Mouse (Mus musculus) kidney, embryonic 15.5 days (tissue): ENCODE results near the gene Pbp2. TPM values are rescaled to one million over a fixed set of nuclear protein-coding genes. Genes with fewer than 3 reads are reported as not detected.

Source experiments
- ATAC-seq: fragments of 200-750 bp; cut with Nextera tagmentation; replicated peaks from 2 replicates; pipeline ENCODE4 v1.8.0; 2017; ENCODE audit warnings: moderate TSS enrichment; ENCODE audit not compliant: low FRiP score
- H3K27ac ChIP-seq: fragments of 300-500 bp; sonication (generic); 2 replicates; pipeline ENCODE4 v1.5.1; 2015; ENCODE audit warnings: mild to moderate bottlenecking, inconsistent platforms
- H3K27me3 ChIP-seq: fragments of 300-500 bp; sonication (generic); 2 replicates; pipeline ENCODE4 v1.6.1; 2015; ENCODE audit warnings: inconsistent platforms
- H3K36me3 ChIP-seq: fragments of 300-500 bp; sonication (generic); 2 replicates; pipeline ENCODE4 v1.6.1; 2015; ENCODE audit warnings: inconsistent platforms
- H3K4me1 ChIP-seq: fragments of 300-500 bp; sonication (generic); 2 replicates; pipeline ENCODE4 v1.6.1; 2015; ENCODE audit warnings: inconsistent platforms
- H3K4me2 ChIP-seq: fragments of 300-500 bp; sonication (generic); 2 replicates; pipeline ENCODE4 v1.6.1; 2015; ENCODE audit warnings: moderate library complexity, mild to moderate bottlenecking, inconsistent platforms
- H3K4me3 ChIP-seq: fragments of 300-500 bp; sonication (generic); replicated peaks from 2 replicates; pipeline ENCODE4 v1.5.1; 2015; ENCODE audit warnings: mild to moderate bottlenecking, inconsistent platforms
- H3K9ac ChIP-seq: fragments of 300-500 bp; sonication (generic); 2 replicates; pipeline ENCODE4 v1.6.1; 2015; ENCODE audit warnings: mild to moderate bottlenecking, inconsistent platforms
- H3K9me3 ChIP-seq: fragments of 300-500 bp; sonication (generic); replicated peaks from 2 replicates; pipeline ENCODE4 v1.6.1; 2016; ENCODE audit warnings: inconsistent platforms
- WGBS: fragments of 180-500 bp; shearing (Covaris S2); methylation state at CpG from one replicate; pipeline ENCODE4 v1.1.7; 2015; ENCODE audit warnings: mixed read lengths; 5-methylcytosine and 5-hydroxymethylcytosine counted together
- polyA plus RNA-seq: library from polyadenylated mRNA; unstranded; fragments of >200 nt; fragmentation: Nextera tagmentation; extraction: Ambion mirVana; gene quantifications from 2 replicates; pipeline ENCODE4 v1.2.1, GENCODE M21; 2015

Pbp2 gene
- polyA plus RNA-seq, 1 experiment from 2014 or later: 0.16 TPM

GRCm38 (mm10) chr6:135268392-135268791, 41.8 kb downstream of the Pbp2 start:
- H3K36me3 ChIP-seq: no peaks in the 10 kb centered on the region
- no peaks in the 10 kb centered on the region for H3K9me3 ChIP-seq
- no peak overlapping the region for H3K9ac ChIP-seq
- no peak overlapping the region for H3K4me2 ChIP-seq
- H3K27ac ChIP-seq: no peak overlapping the region
- peaks cover 12% of the 10 kb centered on the region for H3K4me1 ChIP-seq
- no peak for ATAC-seq
- H3K27me3 ChIP-seq: no peaks in the 10 kb centered on the region
- H3K4me3 ChIP-seq: no peak overlapping the region

GRCm38 (mm10) chr6:135267221-135267620, 43.0 kb downstream of the Pbp2 start:
- H3K4me1 ChIP-seq: peaks cover 9% of the 10 kb centered on the region
- H3K27ac ChIP-seq: no peak overlapping the region
- no peaks in the 10 kb centered on the region for H3K27me3 ChIP-seq
- H3K4me3 ChIP-seq: no peak overlapping the region
- no peak overlapping the region for H3K9ac ChIP-seq
- WGBS: 71% methylated on average over 3 of the region's 3 CpGs
- H3K36me3 ChIP-seq: no peaks in the 10 kb centered on the region
- no peak for ATAC-seq
- H3K9me3 ChIP-seq: no peaks in the 10 kb centered on the region
- no peak overlapping the region for H3K4me2 ChIP-seq

GRCm38 (mm10) chr6:135266056-135266455, 44.1 kb downstream of the Pbp2 start:
- 95% methylated on average over 1 of the region's 1 CpGs for WGBS
- H3K4me2 ChIP-seq: no peak overlapping the region
- peaks cover 5% of the 10 kb centered on the region for H3K4me1 ChIP-seq
- H3K4me3 ChIP-seq: no peak overlapping the region
- ATAC-seq: no peak
- no peaks in the 10 kb centered on the region for H3K9me3 ChIP-seq
- H3K27me3 ChIP-seq: no peaks in the 10 kb centered on the region
- H3K27ac ChIP-seq: no peak overlapping the region
- H3K9ac ChIP-seq: no peak overlapping the region
- H3K36me3 ChIP-seq: no peaks in the 10 kb centered on the region

- Histone ChIP-seq H3K9me3 (no peaks in the 10 kb centered on the region), H3K4me3 (no peak overlapping the region), H3K27ac (no peak overlapping the region), H3K9ac (no peak overlapping the region), H3K27me3 (no peaks in the 10 kb centered on the region), H3K4me2 (no peak overlapping the region), H3K4me1 (no peaks in the 10 kb centered on the region), H3K36me3 (no peaks in the 10 kb centered on the region)
- no peak for ATAC-seq
- WGBS: 95% methylated on average over 6 of the region's 6 CpGs
Observed at GRCm38 (mm10) chr6:135264136-135264535, 46.1 kb downstream of the Pbp2 start.

- Histone ChIP-seq H3K9me3 (no peaks in the 10 kb centered on the region), H3K36me3 (no peaks in the 10 kb centered on the region), H3K4me2 (no peak overlapping the region), H3K9ac (no peak overlapping the region), H3K4me3 (no peak overlapping the region), H3K27me3 (no peaks in the 10 kb centered on the region), H3K27ac (no peak overlapping the region), H3K4me1 (no peaks in the 10 kb centered on the region)
- no peak for ATAC-seq
- WGBS: 48% methylated on average over 2 of the region's 2 CpGs
Observed at GRCm38 (mm10) chr6:135262565-135262964, 47.6 kb downstream of the Pbp2 start.

- no peak overlapping the region for H3K9ac ChIP-seq
- no peak overlapping the region for H3K4me3 ChIP-seq
- H3K4me2 ChIP-seq: no peak overlapping the region
- no peak overlapping the region for H3K27ac ChIP-seq
- H3K4me1 ChIP-seq: no peaks in the 10 kb centered on the region
- H3K36me3 ChIP-seq: no peaks in the 10 kb centered on the region
- H3K9me3 ChIP-seq: no peaks in the 10 kb centered on the region
- WGBS: 87% methylated on average over 9 of the region's 9 CpGs
- H3K27me3 ChIP-seq: no peaks in the 10 kb centered on the region
- ATAC-seq: no peak
Observed at GRCm38 (mm10) chr6:135261124-135261523, 49.1 kb downstream of the Pbp2 start.

GRCm38 (mm10) chr6:135260435-135260834, 49.8 kb downstream of the Pbp2 start:
- Histone ChIP-seq H3K36me3 (no peaks in the 10 kb centered on the region), H3K4me2 (no peak overlapping the region), H3K4me3 (no peak overlapping the region), H3K9ac (no peak overlapping the region), H3K27me3 (no peaks in the 10 kb centered on the region), H3K9me3 (no peaks in the 10 kb centered on the region), H3K4me1 (no peaks in the 10 kb centered on the region), H3K27ac (no peak overlapping the region)
- ATAC-seq: no peak
- 90% methylated on average over 6 of the region's 6 CpGs for WGBS

Other genes starting within 250 kb of the Pbp2 start
- gene Gprc5a, start 244.8 kb downstream of the Pbp2 start, polyA plus RNA-seq: 13.8 and 14.0 TPM in 2 replicates
- gene Gprc5d, start 192.1 kb downstream of the Pbp2 start, polyA plus RNA-seq: not detected in 2 replicates
- gene Fam234b, start 112.4 kb downstream of the Pbp2 start, polyA plus RNA-seq: 35.5 and 37.4 TPM in 2 replicates
- gene Hebp1, start 112.4 kb downstream of the Pbp2 start, polyA plus RNA-seq: 27.1 and 28.0 TPM in 2 replicates
- gene Gsg1, start 56.1 kb downstream of the Pbp2 start, polyA plus RNA-seq: 0.63 and 0.71 TPM in 2 replicates
- gene Emp1, start 52.1 kb upstream of the Pbp2 start, polyA plus RNA-seq: 54.3 and 60.3 TPM in 2 replicates